19 mouse cellular contexts compared by ENCODE assay signal in genomic region chr3:105663043-105663442, GRCm38 (mm10). TPM values are rescaled to one million over a fixed set of nuclear protein-coding genes. Genes with fewer than 3 reads are reported as not detected.
DNase-seq lines count a peak whose midpoint lies in the region; ATAC-seq and TF ChIP-seq lines count a peak whose summit lies in the region.
"Had no signal": no experiment of that assay in that cellular context is flagged by ENCODE, and none has a peak within 500 bp of the region (broad histone marks: within the 10 kb centered on the region; RNA-seq: fewer than 3 reads in every experiment).

No protein-coding gene starts in this region.

- DNase-seq in kidney, adult 2 months: peak; percentile 27
- DNase-seq in midbrain, embryonic 11.5 days (ENCODE audit: low spot score, missing footprints): no peak
- DNase-seq in limb, embryonic 10.5 days (ENCODE audit: low spot score): peak; percentile 27
- DNase-seq in liver, postnatal 0 days: no peak
- DNase-seq in adrenal gland, adult (ENCODE audit: inconsistent age in 2 of 2, low spot score in 1 of 2): no peak
- DNase-seq: adrenal gland, postnatal 14 days; cerebellum, adult 8-10 months; gastrocnemius, postnatal 10 days; spleen, adult 18-20 months had no signal

- H3K4me3 ChIP-seq in kidney, adult 2 months (ENCODE audit: insufficient read depth, low read depth, low read length): no peak overlapping the region
- H3K4me3 ChIP-seq in kidney, embryonic 14.5 days (ENCODE audit: low read length): no peak overlapping the region
- no peak overlapping the region for H3K4me3 ChIP-seq in midbrain, embryonic 16.5 days (ENCODE audit: low read depth, low read length)
- H3K4me3 ChIP-seq in midbrain, embryonic 11.5 days (ENCODE audit: low read depth, low read length): no peak overlapping the region
- no peak overlapping the region for H3K4me3 ChIP-seq in intestine, embryonic 16.5 days (ENCODE audit: low read length)
- no peak overlapping the region for H3K4me3 ChIP-seq in limb, embryonic 10.5 days
- H3K4me3 ChIP-seq in liver, postnatal 0 days (ENCODE audit: low read depth, low read length): no peak overlapping the region
- H3K4me3 ChIP-seq: embryonic facial prominence, embryonic 12.5 days; hindbrain, embryonic 15.5 days; left cerebral cortex, adult 2 months; limb, embryonic 13.5 days; neural tube, embryonic 13.5 days had no signal

- no peak overlapping the region for H3K4me2 ChIP-seq in kidney, embryonic 14.5 days (replicated peaks; ENCODE audit: low read depth, low read length)
- H3K4me2 ChIP-seq in midbrain, embryonic 16.5 days (ENCODE audit: low read length): no peak overlapping the region
- H3K4me2 ChIP-seq in midbrain, embryonic 11.5 days: no peak overlapping the region
- H3K4me2 ChIP-seq in intestine, embryonic 16.5 days (ENCODE audit: low read depth, low read length): no peak overlapping the region
- no peak overlapping the region for H3K4me2 ChIP-seq in liver, postnatal 0 days (ENCODE audit: low read depth, low read length)
- H3K4me2 ChIP-seq: embryonic facial prominence, embryonic 12.5 days; heart, embryonic 11.5 days; hindbrain, embryonic 15.5 days; limb, embryonic 13.5 days; neural tube, embryonic 13.5 days had no signal

- no peak for TF ChIP-seq EP300 in liver, postnatal 0 days (IDR thresholded peaks at IDR 0.05; ENCODE audit: low read depth)

- H3K9ac ChIP-seq in kidney, embryonic 14.5 days (ENCODE audit: low read depth, low read length): no peak overlapping the region
- H3K9ac ChIP-seq in midbrain, embryonic 16.5 days (ENCODE audit: low read depth, low read length): no peak overlapping the region
- H3K9ac ChIP-seq in midbrain, embryonic 11.5 days (ENCODE audit: low read length): no peak overlapping the region
- no peak overlapping the region for H3K9ac ChIP-seq in intestine, embryonic 16.5 days (ENCODE audit: low read depth, low read length)
- H3K9ac ChIP-seq in liver, postnatal 0 days (replicated peaks): no peak overlapping the region
- H3K9ac ChIP-seq: embryonic facial prominence, embryonic 12.5 days; hindbrain, embryonic 15.5 days; limb, embryonic 13.5 days; neural tube, embryonic 13.5 days had no signal

- no peaks in the 10 kb centered on the region for H3K36me3 ChIP-seq in kidney, adult 2 months (ENCODE audit: control insufficient read depth, insufficient read depth, low read length)
- no peaks in the 10 kb centered on the region for H3K36me3 ChIP-seq in kidney, embryonic 14.5 days (ENCODE audit: control insufficient read depth, insufficient read depth, low read length)
- no peaks in the 10 kb centered on the region for H3K36me3 ChIP-seq in midbrain, embryonic 16.5 days (ENCODE audit: control insufficient read depth, insufficient read depth, low read length)
- no peaks in the 10 kb centered on the region for H3K36me3 ChIP-seq in midbrain, embryonic 11.5 days (ENCODE audit: control insufficient read depth, insufficient read depth, low read length)
- H3K36me3 ChIP-seq in intestine, embryonic 16.5 days (ENCODE audit: control insufficient read depth, insufficient read depth, low read length): no peaks in the 10 kb centered on the region
- H3K36me3 ChIP-seq in limb, embryonic 10.5 days: no peaks in the 10 kb centered on the region
- H3K36me3 ChIP-seq in liver, postnatal 0 days (replicated peaks; ENCODE audit: insufficient read depth, low read length): no peaks in the 10 kb centered on the region
- H3K36me3 ChIP-seq: embryonic facial prominence, embryonic 12.5 days; limb, embryonic 13.5 days; neural tube, embryonic 13.5 days had no signal

- no peak for TF ChIP-seq POLR2A in kidney, adult 2 months (IDR thresholded peaks at IDR 0.05; ENCODE audit: low read depth, low read length)

- no peak overlapping the region for H3K27ac ChIP-seq in kidney, adult 2 months (ENCODE audit: insufficient read depth, low read depth, low read length)
- no peak overlapping the region for H3K27ac ChIP-seq in kidney, embryonic 14.5 days (ENCODE audit: low read depth, low read length)
- H3K27ac ChIP-seq in midbrain, embryonic 16.5 days (ENCODE audit: low read length): no peak overlapping the region
- no peak overlapping the region for H3K27ac ChIP-seq in midbrain, embryonic 11.5 days (ENCODE audit: low read depth, low read length)
- H3K27ac ChIP-seq in intestine, embryonic 16.5 days (ENCODE audit: low read length): no peak overlapping the region
- no peak overlapping the region for H3K27ac ChIP-seq in limb, embryonic 10.5 days
- no peak overlapping the region for H3K27ac ChIP-seq in liver, postnatal 0 days (ENCODE audit: low read depth)
- H3K27ac ChIP-seq: embryonic facial prominence, embryonic 12.5 days; hindbrain, embryonic 15.5 days; left cerebral cortex, adult 2 months; limb, embryonic 13.5 days; macrophage; neural tube, embryonic 13.5 days had no signal

- H3K4me1 ChIP-seq in kidney, adult 2 months (ENCODE audit: control insufficient read depth, insufficient read depth, low read length): no peaks in the 10 kb centered on the region
- H3K4me1 ChIP-seq in kidney, embryonic 14.5 days (ENCODE audit: control insufficient read depth, insufficient read depth, low read length): no peaks in the 10 kb centered on the region
- H3K4me1 ChIP-seq in midbrain, embryonic 16.5 days (ENCODE audit: control insufficient read depth, insufficient read depth, low read length): no peaks in the 10 kb centered on the region
- no peaks in the 10 kb centered on the region for H3K4me1 ChIP-seq in midbrain, embryonic 11.5 days (ENCODE audit: control insufficient read depth, insufficient read depth, low read length)
- no peaks in the 10 kb centered on the region for H3K4me1 ChIP-seq in intestine, embryonic 16.5 days (ENCODE audit: control insufficient read depth, insufficient read depth, low read length)
- no peaks in the 10 kb centered on the region for H3K4me1 ChIP-seq in limb, embryonic 10.5 days
- H3K4me1 ChIP-seq in liver, postnatal 0 days (ENCODE audit: insufficient read depth): no peaks in the 10 kb centered on the region
- H3K4me1 ChIP-seq: embryonic facial prominence, embryonic 12.5 days; hindbrain, embryonic 15.5 days; limb, embryonic 13.5 days; neural tube, embryonic 13.5 days had no signal

- TF ChIP-seq CTCF in kidney, adult 2 months (conservative IDR thresholded peaks at IDR 0.05; ENCODE audit: insufficient read depth, insufficient read length, low read depth, low read length): no peak
- no peak for TF ChIP-seq CTCF in liver, postnatal 0 days (IDR thresholded peaks at IDR 0.05; ENCODE audit: low read depth)

- WGBS in kidney, adult 2 months: 74% methylated on average over 8 of the region's 8 CpGs
- 79% methylated on average over 8 of the region's 8 CpGs for WGBS in kidney, embryonic 14.5 days
- 69% methylated on average over 8 of the region's 8 CpGs for WGBS in midbrain, embryonic 16.5 days
- 84% methylated on average over 8 of the region's 8 CpGs for WGBS in midbrain, embryonic 11.5 days
- WGBS in intestine, embryonic 16.5 days: 46% methylated on average over 8 of the region's 8 CpGs
- 85% methylated on average over 8 of the region's 8 CpGs for WGBS in limb, embryonic 10.5 days
- 66% methylated on average over 8 of the region's 8 CpGs for WGBS in liver, postnatal 0 days (ENCODE audit: insufficient replicate concordance)

- no peaks in the 10 kb centered on the region for H3K27me3 ChIP-seq in kidney, adult 2 months (replicated peaks; ENCODE audit: control insufficient read depth, insufficient read depth, low read length)
- no peaks in the 10 kb centered on the region for H3K27me3 ChIP-seq in kidney, embryonic 14.5 days (ENCODE audit: control insufficient read depth, insufficient read depth, low read length)
- H3K27me3 ChIP-seq in midbrain, embryonic 16.5 days (ENCODE audit: control insufficient read depth, insufficient read depth, low read depth, low read length): no peaks in the 10 kb centered on the region
- H3K27me3 ChIP-seq in midbrain, embryonic 11.5 days (ENCODE audit: control insufficient read depth, insufficient read depth, low read length): no peaks in the 10 kb centered on the region
- no peaks in the 10 kb centered on the region for H3K27me3 ChIP-seq in intestine, embryonic 16.5 days (replicated peaks; ENCODE audit: control insufficient read depth, insufficient read depth, low read length)
- no peaks in the 10 kb centered on the region for H3K27me3 ChIP-seq in limb, embryonic 10.5 days (ENCODE audit: low read depth, poor library complexity, severe bottlenecking)
- no peaks in the 10 kb centered on the region for H3K27me3 ChIP-seq in liver, postnatal 0 days (ENCODE audit: insufficient read depth, low read length)
- H3K27me3 ChIP-seq: embryonic facial prominence, embryonic 12.5 days; hindbrain, embryonic 15.5 days; limb, embryonic 13.5 days; neural tube, embryonic 13.5 days had no signal

- no peak for ATAC-seq in kidney, embryonic 14.5 days (ENCODE audit: low FRiP score, low TSS enrichment)
- ATAC-seq in midbrain, embryonic 16.5 days: 0 out of 2 replicates have a peak, but pooled peaks have one; percentile 19
- ATAC-seq in midbrain, embryonic 11.5 days (ENCODE audit: low FRiP score): no peak
- ATAC-seq in intestine, embryonic 16.5 days: peak; percentile 40; the same call in 1 of the 2 replicates
- ATAC-seq in liver, postnatal 0 days: no peak

- H3K9me3 ChIP-seq in kidney, embryonic 14.5 days (ENCODE audit: control insufficient read depth, low read length): no peaks in the 10 kb centered on the region
- no peaks in the 10 kb centered on the region for H3K9me3 ChIP-seq in midbrain, embryonic 16.5 days (replicated peaks; ENCODE audit: control insufficient read depth, low read length, poor library complexity, severe bottlenecking)
- H3K9me3 ChIP-seq in midbrain, embryonic 11.5 days (ENCODE audit: control insufficient read depth, low read length): no peaks in the 10 kb centered on the region
- no peaks in the 10 kb centered on the region for H3K9me3 ChIP-seq in intestine, embryonic 16.5 days (ENCODE audit: control insufficient read depth, low read length)
- no peaks in the 10 kb centered on the region for H3K9me3 ChIP-seq in limb, embryonic 10.5 days (replicated peaks)
- no peaks in the 10 kb centered on the region for H3K9me3 ChIP-seq in liver, postnatal 0 days (ENCODE audit: low read length)
- H3K9me3 ChIP-seq: embryonic facial prominence, embryonic 12.5 days; hindbrain, embryonic 15.5 days; limb, embryonic 13.5 days; neural tube, embryonic 13.5 days had no signal

RNA-seq across cellular contexts. Expression of gene Ddx20, which starts 24.3 kb away (rescaled TPM):
- 6.5 and 9.1 TPM in 2 replicates for polyA plus RNA-seq in kidney, adult 2 months (2012; rRNA removed)
- polyA plus RNA-seq in kidney, embryonic 14.5 days (2014; fragmentation: Nextera tagmentation; extraction: Ambion mirVana): 28.6 and 40.3 TPM in 2 replicates
- 24.6 and 27.1 TPM in 2 replicates for polyA plus RNA-seq in midbrain, embryonic 16.5 days (2015; fragmentation: Nextera tagmentation; extraction: Ambion mirVana)
- polyA plus RNA-seq in midbrain, embryonic 11.5 days (2014; fragmentation: Nextera tagmentation; extraction: Ambion mirVana): 46.3 and 52.7 TPM in 2 replicates
- polyA plus RNA-seq in intestine, embryonic 16.5 days (2015; fragmentation: Nextera tagmentation; extraction: Ambion mirVana): 33.7 and 35.3 TPM in 2 replicates
- polyA plus RNA-seq in limb, embryonic 10.5 days (2016; fragmentation: Nextera tagmentation; extraction: Ambion mirVana): 51.6 and 53.4 TPM in 2 replicates
- polyA plus RNA-seq in liver, postnatal 0 days (2015; fragmentation: Nextera tagmentation; extraction: Ambion mirVana): 9.7 and 9.8 TPM in 2 replicates

RNA-seq across cellular contexts. Expression of gene Inka2, which starts 41.4 kb away (rescaled TPM):
- 0.61 and 0.64 TPM in 2 replicates for polyA plus RNA-seq in kidney, adult 2 months (2012; rRNA removed)
- 0.46 and 0.57 TPM in 2 replicates for polyA plus RNA-seq in kidney, embryonic 14.5 days (2014; fragmentation: Nextera tagmentation; extraction: Ambion mirVana)
- polyA plus RNA-seq in midbrain, embryonic 16.5 days (2015; fragmentation: Nextera tagmentation; extraction: Ambion mirVana): 5.5 and 7.0 TPM in 2 replicates
- polyA plus RNA-seq in midbrain, embryonic 11.5 days (2014; fragmentation: Nextera tagmentation; extraction: Ambion mirVana): 0.34 and 0.56 TPM in 2 replicates
- polyA plus RNA-seq in intestine, embryonic 16.5 days (2015; fragmentation: Nextera tagmentation; extraction: Ambion mirVana): 1.6 and 1.7 TPM in 2 replicates
- 0.33 and 0.50 TPM in 2 replicates for polyA plus RNA-seq in limb, embryonic 10.5 days (2016; fragmentation: Nextera tagmentation; extraction: Ambion mirVana)
- 0.13 and 0.17 TPM in 2 replicates for polyA plus RNA-seq in liver, postnatal 0 days (2015; fragmentation: Nextera tagmentation; extraction: Ambion mirVana)

Comparison
In these comparisons a context has a peak if more than half of its experiments do, and no peak if none do; other contexts are left out.
1. ATAC-seq: peak in midbrain, embryonic 16.5 days (single experiment) and intestine, embryonic 16.5 days (single experiment); none in kidney, embryonic 14.5 days (single experiment), midbrain, embryonic 11.5 days (single experiment) and liver, postnatal 0 days (single experiment).
2. DNase-seq: peak in kidney, adult 2 months (single experiment) and limb, embryonic 10.5 days (single experiment); none in midbrain, embryonic 11.5 days (single experiment), liver, postnatal 0 days (single experiment) and adrenal gland, adult (0 of 2).